Mouse (Mus musculus) spleen, adult 2 months (tissue): Measurements from ENCODE around the gene Cwc27. TPM values are rescaled to one million over a fixed set of nuclear protein-coding genes. Genes with fewer than 3 reads are reported as not detected.

Experiments
- DNase-seq, 2 experiments: peaks; one replicate each; pipeline versions ENCODE4 v3.0.0 to v3.0.0-alpha.2; 2012 to 2021; ENCODE audit warnings: low spot score in 2 of 2, low read depth in 1 of 2
- H3K27ac ChIP-seq: fragments of 200-500 bp; 2 replicates; pipeline ENCODE4 v1.5.1; 2012; ENCODE audit warnings: low read length, inconsistent platforms; ENCODE audit not compliant: insufficient read depth
- H3K27me3 ChIP-seq: fragments of 200-500 bp; 2 replicates; pipeline ENCODE4 v1.6.1; 2012; ENCODE audit warnings: mild to moderate bottlenecking, moderate library complexity, low read length, inconsistent platforms; ENCODE audit not compliant: control insufficient read depth, insufficient read depth
- H3K36me3 ChIP-seq: fragments of 200-500 bp; 2 replicates; pipeline ENCODE4 v1.6.1; 2012; ENCODE audit warnings: mild to moderate bottlenecking, low read length, inconsistent platforms; ENCODE audit not compliant: control insufficient read depth, insufficient read depth
- H3K4me1 ChIP-seq: fragments of 200-500 bp; 2 replicates; pipeline ENCODE4 v1.6.1; 2011; ENCODE audit warnings: inconsistent platforms; ENCODE audit not compliant: control insufficient read depth, insufficient read depth, insufficient read length
- H3K4me3 ChIP-seq: fragments of 200-500 bp; 2 replicates; pipeline ENCODE4 v1.5.1; 2011; ENCODE audit warnings: mild to moderate bottlenecking, inconsistent platforms; ENCODE audit not compliant: insufficient read depth, insufficient read length; ENCODE audit errors: extremely low read depth
- CTCF ChIP-seq: fragments of 200-500 bp; IDR thresholded peaks from 2 replicates; pipeline ENCODE4 v1.5.1; 2011; ENCODE audit warnings: mild to moderate bottlenecking, inconsistent platforms; ENCODE audit not compliant: insufficient read depth, insufficient read length, insufficient replicate concordance; ENCODE audit errors: extremely low read depth
- POLR2A ChIP-seq: fragments of 200-500 bp; IDR thresholded peaks from 2 replicates; pipeline ENCODE4 v1.6.1; 2011; ENCODE audit warnings: low read depth, low read length, inconsistent platforms
- WGBS: fragments of 180-500 bp; shearing (Covaris S2); methylation state at CpG from one replicate; pipeline ENCODE4 v1.1.7; 2018; 5-methylcytosine and 5-hydroxymethylcytosine counted together
- polyA plus RNA-seq: library from polyadenylated mRNA; depleted of rRNA; stranded (reverse); fragments of >200 nt; gene quantifications from 2 replicates; pipeline ENCODE4 v1.2.3, GENCODE M21; 2012; rRNA removed

The Cwc27 gene
- 1.7 and 2.4 TPM in 2 replicates for polyA plus RNA-seq

DNA sequence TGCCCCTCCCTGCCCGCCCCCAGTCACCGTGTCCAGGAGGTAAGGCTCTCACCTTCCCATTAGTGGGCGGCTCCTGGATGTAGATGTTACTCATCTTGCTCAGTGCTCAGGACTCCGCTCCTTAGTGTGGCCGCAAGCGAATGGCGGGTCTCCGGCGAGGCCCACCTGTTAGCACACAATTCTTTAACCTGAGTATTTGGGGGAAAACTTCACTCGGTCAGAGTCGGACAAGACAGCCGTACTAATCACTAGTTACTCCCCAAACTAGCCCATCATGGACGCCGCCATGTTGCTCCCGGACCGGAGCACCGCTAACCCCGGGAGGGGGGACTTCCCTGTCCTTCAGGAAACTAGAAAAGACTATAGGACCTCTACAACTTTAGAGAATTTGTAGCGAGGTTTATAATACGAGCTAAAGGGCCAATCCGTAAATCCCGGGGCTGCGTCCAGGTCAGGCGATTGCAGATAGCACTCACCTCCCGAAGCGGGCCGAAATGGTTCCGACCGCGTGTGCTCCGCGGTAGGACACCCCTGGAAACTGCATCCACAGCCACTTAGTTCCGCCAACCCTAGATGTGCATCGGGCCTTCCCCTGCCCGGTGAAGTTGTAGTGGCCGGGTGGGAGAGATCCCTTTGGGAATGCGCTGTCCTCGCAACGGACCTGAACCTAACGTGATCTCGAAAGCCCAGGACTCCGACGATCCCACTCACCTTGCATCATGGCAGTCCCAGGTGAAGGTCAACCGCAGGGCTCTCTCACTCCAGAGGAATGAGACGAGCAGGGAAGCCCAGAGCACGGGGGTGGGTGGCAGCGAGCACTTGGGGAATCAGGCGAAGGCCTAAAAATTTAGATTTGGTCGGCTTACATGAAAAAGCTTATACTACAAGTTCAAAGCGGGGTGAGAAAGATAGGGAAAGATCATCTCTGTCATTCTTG is at the start of gene Cwc27:
Gene Cwc27, minus strand, starts transcription at position 508 of the 937 bp plus-strand sequence.
- H3K27ac ChIP-seq = peak within 1 kb of the TSS; percentile 92
- peak within 1 kb of the TSS; percentile 86 for H3K4me3 ChIP-seq
- no peaks in the 10 kb centered on the region for H3K27me3 ChIP-seq
- 2% methylated on average over 50 of the region's 50 CpGs for WGBS
- TF ChIP-seq CTCF (no peak), POLR2A (no peak; the same call in 1 of the 2 replicates)
- peak; percentile 64 to 86 for DNase-seq
- no peaks in the 10 kb centered on the region for H3K36me3 ChIP-seq
- H3K4me1 ChIP-seq = no peaks in the 10 kb centered on the region; the same call in 1 of the 2 replicates

DNA sequence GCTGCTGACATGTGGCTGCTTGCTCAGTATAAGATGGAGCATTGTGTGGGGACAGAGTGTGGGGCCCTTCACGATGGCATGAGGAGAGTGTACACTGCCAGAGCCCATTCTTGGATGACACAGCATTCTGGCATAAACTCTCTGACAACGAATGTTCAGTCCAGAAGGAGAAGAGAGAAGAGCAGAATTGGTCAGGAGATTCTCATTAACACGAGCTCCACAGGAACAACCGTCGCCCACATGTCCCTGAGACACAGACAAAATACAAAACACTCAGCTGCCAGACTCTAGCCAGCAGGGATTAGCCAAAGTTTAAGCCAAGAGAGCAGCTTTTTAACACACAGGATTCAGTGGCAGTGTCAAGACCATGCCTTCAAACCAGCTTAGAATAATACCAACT is 49.8 kb upstream of the Cwc27 start:
- H3K27me3 ChIP-seq = no peaks in the 10 kb centered on the region
- 76% methylated on average over 5 of the region's 5 CpGs for WGBS
- TF ChIP-seq POLR2A = no peak
- no peak for TF ChIP-seq CTCF

DNA sequence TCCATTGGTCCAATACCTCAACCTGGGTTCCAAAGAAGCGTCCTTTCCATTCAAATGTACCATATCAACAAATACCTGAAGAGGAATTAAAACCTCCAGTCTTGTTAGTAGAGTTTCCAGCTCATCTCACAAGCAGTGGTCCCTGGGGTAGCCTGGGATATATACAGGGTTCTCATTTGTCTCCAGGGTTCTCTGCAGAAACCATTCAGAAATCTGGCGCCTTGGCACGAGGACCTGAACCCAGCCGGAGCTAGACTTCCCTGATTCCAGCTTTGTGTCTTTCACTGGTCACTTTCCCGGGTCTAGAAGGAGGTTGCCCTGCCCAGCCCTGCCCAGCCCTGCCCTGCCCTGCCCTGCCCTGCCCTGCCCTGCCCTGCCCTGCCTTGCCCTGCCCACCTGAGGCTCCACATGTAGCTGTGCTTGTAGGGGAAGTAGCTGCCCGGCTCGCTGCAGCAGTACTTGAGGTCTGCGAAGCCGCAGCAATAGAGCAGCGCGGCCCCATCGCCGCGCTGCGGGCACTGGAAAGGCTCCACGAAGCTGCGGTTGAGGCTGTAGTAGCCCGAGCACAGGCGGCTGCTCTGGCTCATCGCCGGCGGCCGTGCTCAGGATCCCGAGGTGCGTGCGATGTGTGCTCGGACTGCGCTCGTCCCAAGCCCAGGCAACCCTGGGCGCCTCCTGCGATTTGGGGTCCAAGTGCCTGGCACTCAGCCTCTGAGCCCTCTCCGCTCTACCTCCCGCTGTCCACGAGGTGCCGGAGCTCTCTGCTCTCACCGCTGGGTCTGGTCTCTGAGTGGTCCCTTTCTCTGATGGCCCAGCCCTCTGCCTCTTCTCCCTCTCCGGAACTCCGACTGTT is 46.4 kb upstream of the Cwc27 start, which contains the start of gene Shisal2b:
Gene Shisal2b, minus strand, starts transcription at position 767 of the 853 bp plus-strand sequence.
- 5% methylated on average over 38 of the region's 38 CpGs for WGBS
- Histone ChIP-seq H3K27me3 (no peaks in the 10 kb centered on the region), H3K4me3 (peak within 1 kb of the TSS; percentile 52), H3K4me1 (no peaks in the 10 kb centered on the region; the same call in 1 of the 2 replicates), H3K27ac (no peak within 1 kb of the TSS), H3K36me3 (no peaks in the 10 kb centered on the region)
- DNase-seq = no peak
- no peak for TF ChIP-seq POLR2A
- TF ChIP-seq CTCF = no peak

More for the DNA sequence above, 49.8 kb upstream of the Cwc27 start:
- DNase-seq = no peak
- H3K4me1 ChIP-seq = no peaks in the 10 kb centered on the region; the same call in 1 of the 2 replicates
- no peak overlapping the region for H3K4me3 ChIP-seq
- H3K36me3 ChIP-seq = no peaks in the 10 kb centered on the region
- no peak overlapping the region for H3K27ac ChIP-seq

DNA sequence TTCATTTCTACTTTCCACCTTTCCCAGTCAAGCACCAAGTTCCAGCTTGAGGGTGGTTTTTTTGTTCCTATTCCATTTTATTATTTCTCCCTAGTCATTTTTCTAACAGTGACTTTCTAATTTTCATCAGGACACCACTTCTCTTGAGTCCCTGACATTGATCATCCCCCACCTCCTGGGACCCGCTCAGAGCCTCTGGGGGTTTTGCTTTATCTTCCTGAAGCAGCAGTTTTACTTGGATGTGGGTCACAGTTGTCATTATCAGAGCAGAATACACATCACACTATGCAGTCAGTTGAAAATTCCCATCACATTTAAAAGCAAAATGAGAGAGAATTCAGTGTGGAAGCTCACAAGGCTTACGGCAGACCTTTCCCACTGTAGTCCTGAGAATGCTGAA is 36.7 kb upstream of the Cwc27 start:
- Histone ChIP-seq H3K4me3 (no peak overlapping the region), H3K27me3 (no peaks in the 10 kb centered on the region), H3K36me3 (no peaks in the 10 kb centered on the region), H3K27ac (no peak overlapping the region), H3K4me1 (no peaks in the 10 kb centered on the region)
- WGBS = 85% methylated on average over 2 of the region's 2 CpGs
- TF ChIP-seq CTCF = no peak
- no peak for TF ChIP-seq POLR2A
- DNase-seq = no peak

DNA sequence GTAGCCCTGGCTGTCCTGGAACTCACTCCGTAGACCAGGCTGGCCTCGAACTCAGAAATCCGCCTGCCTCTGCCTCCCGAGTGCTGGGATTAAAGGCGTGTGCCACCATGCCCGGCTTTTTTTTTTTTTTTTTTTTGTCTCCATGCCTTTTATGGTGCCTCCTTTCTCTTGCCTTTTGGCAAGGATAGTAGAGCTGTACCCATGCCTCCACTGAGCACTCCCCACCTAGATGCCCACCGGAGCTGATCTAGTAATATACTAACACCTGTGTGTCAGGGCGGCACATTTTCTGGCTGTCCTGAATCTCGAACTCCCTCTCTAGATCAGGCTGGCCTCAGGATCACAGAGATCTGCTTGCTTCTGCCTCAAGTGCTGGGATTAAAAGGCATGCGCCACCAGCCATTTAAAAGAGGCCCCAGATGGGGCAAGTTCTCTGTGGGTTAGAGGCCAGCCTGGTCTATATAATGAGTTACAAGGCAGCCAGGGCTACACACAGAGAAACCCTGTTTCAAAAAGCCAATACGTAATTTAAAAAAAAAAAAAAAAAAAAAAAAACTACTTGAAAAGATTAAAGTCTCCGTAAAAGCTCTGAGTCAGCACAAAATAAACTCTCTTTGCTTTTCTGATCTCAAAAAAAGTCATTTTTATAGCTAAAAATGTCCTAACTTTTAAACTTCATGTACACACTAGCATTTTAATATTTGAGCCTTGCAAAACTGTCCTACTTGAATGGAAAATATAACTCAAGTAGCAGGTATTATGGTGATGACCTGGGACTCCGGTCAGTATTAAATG is 26.6 kb upstream of the Cwc27 start:
- no peaks in the 10 kb centered on the region for H3K4me1 ChIP-seq
- no peak for DNase-seq
- H3K36me3 ChIP-seq = no peaks in the 10 kb centered on the region
- H3K27ac ChIP-seq = no peak overlapping the region
- no peak overlapping the region for H3K4me3 ChIP-seq
- TF ChIP-seq CTCF (no peak), POLR2A (no peak)
- WGBS = 94% methylated on average over 7 of the region's 13 CpGs
- H3K27me3 ChIP-seq = no peaks in the 10 kb centered on the region

DNA sequence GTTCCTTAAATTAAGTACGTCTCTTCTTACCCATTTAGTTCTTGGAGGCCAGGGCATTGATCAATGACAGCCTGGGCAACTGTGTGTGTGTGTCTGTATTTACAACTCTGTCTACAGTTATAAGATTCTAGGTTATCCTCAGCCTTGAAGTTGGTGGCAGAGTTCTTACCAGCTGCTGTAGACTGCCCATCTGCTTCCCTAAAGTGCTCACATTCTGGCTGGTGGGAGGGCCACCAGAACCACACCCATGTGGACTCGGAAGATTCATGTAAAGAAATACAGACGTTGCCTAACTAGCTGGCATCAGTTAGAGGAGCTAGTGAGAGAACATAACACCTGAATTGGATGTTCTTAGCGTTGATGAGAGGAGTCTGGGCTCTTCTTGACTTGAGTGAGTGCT is 25.0 kb upstream of the Cwc27 start:
- WGBS = 57% methylated on average over 4 of the region's 4 CpGs
- no peak for DNase-seq
- TF ChIP-seq POLR2A = no peak
- no peak for TF ChIP-seq CTCF
- Histone ChIP-seq H3K27ac (no peak overlapping the region), H3K36me3 (peaks cover 3% of the 10 kb centered on the region; the same call in 1 of the 2 replicates), H3K4me1 (no peaks in the 10 kb centered on the region), H3K27me3 (no peaks in the 10 kb centered on the region), H3K4me3 (no peak overlapping the region)
